Mouse (Mus musculus) limb, embryonic 14.5 days (tissue): ENCODE results near the gene Scamp2. TPM values are rescaled to one million over a fixed set of nuclear protein-coding genes. Genes with fewer than 3 reads are reported as not detected.

Source experiments
- ATAC-seq: fragments of 200-750 bp; cut with Nextera tagmentation; 2 replicates; pipeline ENCODE4 v1.8.0; 2017; ENCODE audit warnings: low read depth, moderate number of reproducible peaks, moderate TSS enrichment; ENCODE audit not compliant: low FRiP score
- DNase-seq: peaks from one replicate; pipeline ENCODE4 v3.0.0-alpha.2; 2015; ENCODE audit warnings: low spot score
- H3K27ac ChIP-seq: fragments of 300-500 bp; sonication (generic); replicated peaks from 2 replicates; pipeline ENCODE4 v1.5.1; 2014; ENCODE audit warnings: low read depth, mild to moderate bottlenecking, low read length, moderate library complexity, mixed read lengths
- H3K27me3 ChIP-seq: fragments of 300-500 bp; sonication (generic); 2 replicates; pipeline ENCODE4 v1.6.1; 2014; ENCODE audit warnings: low read length, mixed read lengths; ENCODE audit not compliant: control insufficient read depth, insufficient read depth
- H3K36me3 ChIP-seq: fragments of 300-500 bp; sonication (generic); 2 replicates; pipeline ENCODE4 v1.6.1; 2014; ENCODE audit warnings: mild to moderate bottlenecking, low read length, moderate library complexity, mixed read lengths; ENCODE audit not compliant: control insufficient read depth, insufficient read depth
- H3K4me1 ChIP-seq: fragments of 300-500 bp; sonication (generic); 2 replicates; pipeline ENCODE4 v1.6.1; 2014; ENCODE audit warnings: antibody characterized with exemption, low read length, mixed read lengths; ENCODE audit not compliant: control insufficient read depth, insufficient read depth
- H3K4me2 ChIP-seq: fragments of 300-500 bp; sonication (generic); replicated peaks from 2 replicates; pipeline ENCODE4 v1.6.1; 2014; ENCODE audit warnings: low read depth, mild to moderate bottlenecking, low read length, moderate library complexity; ENCODE audit not compliant: severe bottlenecking
- H3K4me3 ChIP-seq: fragments of 300-500 bp; sonication (generic); replicated peaks from 2 replicates; pipeline ENCODE4 v1.5.1; 2014; ENCODE audit warnings: low read length
- H3K9ac ChIP-seq: fragments of 300-500 bp; sonication (generic); 2 replicates; pipeline ENCODE4 v1.6.1; 2014; ENCODE audit warnings: mild to moderate bottlenecking, low read depth, low read length, moderate library complexity; ENCODE audit not compliant: severe bottlenecking
- H3K9me3 ChIP-seq: fragments of 300-500 bp; sonication (generic); 2 replicates; pipeline ENCODE4 v1.6.1; 2016; ENCODE audit warnings: low read length; ENCODE audit not compliant: control insufficient read depth
- POLR2A ChIP-seq: fragments of 200-500 bp; IDR thresholded peaks from 2 replicates; pipeline ENCODE4 v1.8.0; 2012; ENCODE audit warnings: inconsistent platforms, mild to moderate bottlenecking, moderate library complexity, borderline replicate concordance; ENCODE audit not compliant: insufficient read depth, insufficient read length; ENCODE audit errors: extremely low read depth
- WGBS: fragments of 180-500 bp; shearing (Covaris S2); extraction: QIAGEN DNeasy Blood & Tissue Kit; methylation state at CpG from one replicate; pipeline ENCODE4 v1.1.7; 2014; 5-methylcytosine and 5-hydroxymethylcytosine counted together
- polyA plus RNA-seq, 2 experiments: library from polyadenylated mRNA; depleted of rRNA in 1 of 2; stranded (reverse) in 1 of 2; unstranded in 1 of 2; fragments of >200 nt; fragmentation: Nextera tagmentation in 1 of 2; extraction: Ambion mirVana in 1 of 2; gene quantifications; 2 replicates each; pipeline versions ENCODE4 v1.2.1 to v1.2.3; 2012 to 2014

The Scamp2 gene
- polyA plus RNA-seq, 2 experiments, result 75.3 to 82.5 TPM

DNA sequence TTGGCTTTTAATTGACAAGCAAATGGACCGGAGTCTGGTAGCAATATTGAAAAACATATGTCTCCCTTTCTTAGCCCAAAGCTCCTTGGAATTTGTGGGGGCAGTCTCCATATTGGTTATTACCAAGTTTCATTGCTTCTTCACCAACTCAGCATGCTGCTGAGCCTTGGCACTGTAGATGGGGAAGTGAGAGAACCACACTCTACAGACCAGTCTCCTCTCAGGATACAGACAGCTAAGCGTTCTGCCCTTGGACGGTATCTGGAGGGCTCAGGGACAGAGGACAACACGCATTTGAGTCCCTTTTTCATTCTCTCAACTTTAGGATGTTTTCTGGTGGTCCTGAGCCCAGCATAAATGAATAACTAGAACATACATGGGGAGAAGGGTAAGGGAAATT lies 2.1 kb upstream of the Scamp2 start:
- WGBS, result 83% methylated on average over 4 of the region's 4 CpGs
- Histone ChIP-seq H3K9me3 (no peaks in the 10 kb centered on the region), H3K27ac (no peak overlapping the region), H3K4me1 (peaks cover 16% of the 10 kb centered on the region), H3K27me3 (no peaks in the 10 kb centered on the region), H3K9ac (no peak overlapping the region), H3K36me3 (no peaks in the 10 kb centered on the region), H3K4me2 (no peak overlapping the region), H3K4me3 (no peak overlapping the region)
- DNase-seq (no peak), ATAC-seq (no peak)
- no peak for TF ChIP-seq POLR2A

DNA sequence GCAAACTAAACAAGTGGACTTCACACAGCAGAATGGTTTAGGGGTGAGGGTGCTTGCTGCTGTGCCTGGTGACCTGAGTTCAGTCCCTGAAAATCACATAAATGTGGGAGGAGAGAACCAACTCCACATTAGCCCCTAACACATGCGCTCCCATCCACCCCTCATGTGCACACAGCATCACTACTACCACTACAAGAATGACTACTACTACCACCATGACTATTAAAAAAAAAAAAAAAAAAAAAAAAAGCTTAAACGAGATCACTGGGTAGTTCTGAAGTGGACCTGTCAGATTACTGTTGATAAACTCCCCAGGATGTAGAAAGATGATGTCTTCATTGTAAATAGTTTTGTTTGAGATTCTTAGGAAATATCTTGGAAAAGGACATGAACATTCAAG lies 1.2 kb upstream of the Scamp2 start:
- no peaks in the 10 kb centered on the region for H3K27me3 ChIP-seq
- ATAC-seq, result no peak
- H3K27ac ChIP-seq, result no peak overlapping the region
- DNase-seq, result no peak
- WGBS, result 84% methylated on average over 2 of the region's 2 CpGs
- H3K9ac ChIP-seq, result no peak overlapping the region
- no peaks in the 10 kb centered on the region for H3K36me3 ChIP-seq
- no peaks in the 10 kb centered on the region for H3K9me3 ChIP-seq
- H3K4me2 ChIP-seq, result no peak overlapping the region
- no peak for TF ChIP-seq POLR2A
- no peak overlapping the region for H3K4me3 ChIP-seq
- peaks cover 16% of the 10 kb centered on the region for H3K4me1 ChIP-seq

DNA sequence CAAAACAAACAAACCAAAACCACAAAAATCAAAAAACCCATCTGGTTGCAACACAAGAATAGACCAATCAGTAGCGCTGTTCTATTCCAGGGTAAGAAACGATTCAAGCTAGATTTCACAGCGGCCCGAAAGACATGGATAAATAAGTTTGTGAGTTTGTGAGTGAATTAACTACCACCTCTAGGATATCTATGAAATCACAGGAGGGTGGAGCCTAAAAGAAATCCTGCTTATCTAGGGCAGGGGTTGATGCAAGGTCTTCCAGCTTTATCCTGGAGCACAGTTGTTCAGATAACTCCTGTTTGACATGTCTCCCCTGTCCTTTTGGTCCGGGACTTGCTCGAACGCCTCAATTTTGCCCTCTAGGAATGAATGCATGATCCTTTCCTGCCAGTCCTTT lies 480 bp upstream of the Scamp2 start:
- no peaks in the 10 kb centered on the region for H3K27me3 ChIP-seq
- WGBS, result 30% methylated on average over 7 of the region's 7 CpGs
- H3K4me2 ChIP-seq, result peak overlapping the region; percentile 87
- ATAC-seq (no peak), DNase-seq (no peak)
- no peak overlapping the region for H3K27ac ChIP-seq
- peaks cover 16% of the 10 kb centered on the region for H3K4me1 ChIP-seq
- H3K4me3 ChIP-seq, result peak overlapping the region; percentile 69
- peak overlapping the region; percentile 66; the same call in 1 of the 2 replicates for H3K9ac ChIP-seq
- no peaks in the 10 kb centered on the region for H3K36me3 ChIP-seq
- H3K9me3 ChIP-seq, result no peaks in the 10 kb centered on the region
- no peak for TF ChIP-seq POLR2A

DNA sequence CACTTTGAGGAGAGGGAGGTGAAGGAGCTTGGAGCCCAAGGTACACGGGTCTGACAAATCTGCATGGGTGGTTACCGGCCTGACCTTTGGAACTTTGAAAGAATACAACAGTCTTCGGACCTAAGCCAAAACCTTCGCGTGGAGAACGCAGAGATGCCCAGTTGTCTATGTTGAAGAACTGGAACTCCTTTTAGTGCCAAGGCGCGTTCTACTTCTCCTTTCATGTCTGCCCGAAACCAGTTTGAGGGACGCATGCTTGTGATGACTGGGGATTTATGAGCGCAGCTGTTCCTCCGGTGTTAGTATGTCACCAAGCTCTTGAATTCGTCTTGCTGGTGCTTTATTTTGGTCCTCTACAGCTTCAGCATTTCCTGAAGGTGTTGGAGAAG lies 962 bp downstream of the Scamp2 start:
- ATAC-seq (no peak), DNase-seq (no peak)
- Histone ChIP-seq H3K9ac (peak overlapping the region; percentile 66; the same call in 1 of the 2 replicates), H3K4me2 (peak overlapping the region; percentile 87), H3K27me3 (no peaks in the 10 kb centered on the region), H3K4me1 (peaks cover 24% of the 10 kb centered on the region), H3K4me3 (peak overlapping the region; percentile 69), H3K27ac (0 out of 2 replicates have a peak overlapping the region, but pooled peaks have one; percentile 13), H3K36me3 (no peaks in the 10 kb centered on the region), H3K9me3 (no peaks in the 10 kb centered on the region)
- TF ChIP-seq POLR2A, result no peak
- 75% methylated on average over 13 of the region's 13 CpGs for WGBS

DNA sequence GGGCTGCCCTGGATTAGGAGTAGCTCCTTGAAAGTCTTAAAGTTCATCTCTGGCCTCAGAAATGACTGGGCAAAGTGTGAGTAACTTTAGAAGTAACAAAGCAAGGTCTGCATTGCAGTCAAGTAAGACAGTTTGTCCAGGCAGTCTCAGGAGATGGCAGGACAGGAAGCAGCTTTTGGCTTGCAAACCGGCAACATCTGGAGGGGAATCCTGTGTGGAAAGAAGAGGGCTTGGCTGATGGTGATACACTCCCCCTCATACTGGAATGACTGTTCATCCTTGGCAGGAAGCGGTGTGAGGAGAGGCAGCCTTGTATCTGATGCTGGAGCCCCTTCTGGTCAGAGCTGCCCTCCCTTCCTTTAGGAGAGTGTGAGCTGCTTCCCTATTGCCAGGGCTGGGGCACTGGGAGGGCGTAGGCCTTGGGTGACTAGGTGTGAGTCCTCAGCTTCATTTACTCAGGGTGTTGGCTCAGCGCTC lies 2.2 kb downstream of the Scamp2 start:
- 77% methylated on average over 4 of the region's 4 CpGs for WGBS
- Histone ChIP-seq H3K9me3 (no peaks in the 10 kb centered on the region), H3K27me3 (no peaks in the 10 kb centered on the region), H3K9ac (no peak overlapping the region), H3K4me3 (no peak overlapping the region), H3K4me1 (peaks cover 27% of the 10 kb centered on the region), H3K4me2 (peak overlapping the region; percentile 11; the same call in 1 of the 2 replicates), H3K27ac (0 out of 2 replicates have a peak overlapping the region, but pooled peaks have one; percentile 4), H3K36me3 (peaks cover 3% of the 10 kb centered on the region)
- peak; percentile 24 for DNase-seq
- no peak for ATAC-seq
- TF ChIP-seq POLR2A, result no peak
